Mouse (Mus musculus): ENCODE measurements around the gene Phb2.

DNA sequence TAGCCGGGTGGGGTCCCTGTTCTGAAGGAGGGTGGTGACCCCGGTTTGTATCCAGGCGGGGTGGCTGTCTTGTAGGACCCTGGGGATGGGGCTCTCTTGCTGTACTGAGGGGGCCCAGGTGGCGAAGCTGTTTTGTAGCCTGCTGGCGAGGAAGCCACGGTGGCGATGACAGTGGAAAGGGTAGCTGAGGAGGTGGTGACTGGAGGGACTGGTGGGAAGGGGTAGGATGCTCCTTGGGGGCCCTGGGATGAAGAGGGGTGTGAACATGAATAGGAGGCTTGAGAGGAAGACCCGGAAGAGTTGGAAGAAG is 34.1 kb downstream of the Phb2 start:
- TF ChIP-seq CTCF (IDR thresholded peaks at IDR 0.05; ENCODE audit: extremely low read depth, insufficient read depth, low read length) (no peak), POLR2A (IDR thresholded peaks at IDR 0.05; ENCODE audit: extremely low read depth, insufficient read depth, low read length) (no peak)

Measured in cortical plate, adult 2 months (tissue).